Mouse (Mus musculus) 416B (cell line): ENCODE results near the gene Dnlz.

Experiments used
- DNase-seq: peaks from one replicate; pipeline ENCODE4 v3.0.0; 2011; ENCODE audit warnings: low read depth

The Dnlz gene

GRCm38 (mm10) chr2:26320245-26321185 is 31.4 kb downstream of the Dnlz start:
- no peak for DNase-seq

- DNase-seq, result no peak
Measured at GRCm38 (mm10) chr2:26319519-26320244, 32.2 kb downstream of the Dnlz start.

- no peak for DNase-seq
Measured at GRCm38 (mm10) chr2:26319109-26319508, 32.8 kb downstream of the Dnlz start.

DNA sequence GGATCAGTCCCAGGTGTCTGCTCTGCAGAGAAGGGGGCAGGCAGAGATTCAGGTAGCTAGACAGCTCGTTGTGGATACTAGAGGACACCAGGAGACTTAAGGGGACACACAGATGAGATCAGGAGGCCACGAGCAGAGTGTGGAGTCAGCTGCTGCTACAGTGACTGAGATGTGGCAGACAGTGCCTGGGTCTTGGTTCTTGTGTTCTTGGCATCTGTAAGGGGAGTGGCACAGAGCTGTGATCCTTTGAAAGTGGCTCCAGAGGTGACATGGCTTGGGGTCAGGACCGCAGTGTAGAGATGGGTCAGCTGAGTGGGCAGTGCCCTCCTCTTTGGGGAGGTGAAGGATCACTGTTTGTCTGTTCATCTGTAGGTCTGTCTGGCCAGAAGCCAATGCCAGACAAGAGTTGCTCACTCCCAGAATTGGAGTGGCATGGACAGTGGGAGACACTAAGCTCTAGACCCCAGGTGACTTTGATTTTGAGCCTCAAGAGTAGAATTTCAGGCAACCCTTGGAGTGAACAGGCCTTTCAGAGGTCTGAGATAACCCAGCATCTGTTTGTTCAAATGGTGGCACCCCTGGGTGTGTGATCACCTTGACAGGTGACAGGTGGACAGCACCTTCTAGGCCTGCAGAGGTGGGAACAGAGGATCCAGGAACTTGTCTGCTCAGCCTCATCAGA is 33.8 kb downstream of the Dnlz start:
- no peak for DNase-seq

DNA sequence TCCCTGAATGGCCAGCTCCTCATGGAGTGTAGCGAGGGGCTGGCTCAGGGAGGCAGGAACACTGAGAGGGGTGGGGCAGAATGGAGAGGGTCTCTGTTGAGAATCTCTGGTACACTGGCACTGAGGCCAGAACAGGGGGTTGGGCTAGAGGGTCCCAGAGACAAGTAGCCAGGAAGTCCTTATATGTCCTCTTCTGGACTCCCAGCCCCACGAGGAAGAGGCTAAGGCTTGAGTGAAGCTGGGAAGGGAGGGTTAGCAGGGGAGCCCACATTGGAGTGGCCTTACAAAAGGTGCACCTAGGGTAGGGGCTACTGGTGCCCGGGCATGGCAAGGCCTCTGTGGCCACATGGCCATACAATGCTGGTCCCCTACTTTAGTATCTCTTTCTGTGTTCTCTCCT is 34.5 kb downstream of the Dnlz start:
- DNase-seq, result no peak

GRCm38 (mm10) chr2:26316576-26317246 is 35.2 kb downstream of the Dnlz start:
- peak; percentile 81 for DNase-seq

DNA sequence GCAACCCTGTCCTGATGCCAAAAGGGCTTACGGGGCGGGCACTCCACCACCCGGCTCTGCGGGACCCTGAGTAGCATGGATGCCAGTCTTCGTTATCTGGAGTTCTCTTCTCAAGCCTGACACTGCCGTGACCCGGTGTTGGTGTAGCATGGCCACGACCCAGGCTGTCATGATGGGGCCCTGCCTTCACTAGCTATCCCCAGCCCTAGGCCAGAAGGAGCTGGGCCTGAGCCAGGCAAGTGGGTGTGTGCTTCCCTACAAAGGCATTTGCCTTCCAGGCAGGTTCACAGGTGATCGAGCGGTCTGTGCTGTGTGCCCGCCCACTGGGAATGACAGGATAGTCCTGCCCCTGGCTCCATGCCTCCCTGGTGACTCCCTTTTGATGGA is 36.0 kb downstream of the Dnlz start:
- DNase-seq, result no peak

DNA sequence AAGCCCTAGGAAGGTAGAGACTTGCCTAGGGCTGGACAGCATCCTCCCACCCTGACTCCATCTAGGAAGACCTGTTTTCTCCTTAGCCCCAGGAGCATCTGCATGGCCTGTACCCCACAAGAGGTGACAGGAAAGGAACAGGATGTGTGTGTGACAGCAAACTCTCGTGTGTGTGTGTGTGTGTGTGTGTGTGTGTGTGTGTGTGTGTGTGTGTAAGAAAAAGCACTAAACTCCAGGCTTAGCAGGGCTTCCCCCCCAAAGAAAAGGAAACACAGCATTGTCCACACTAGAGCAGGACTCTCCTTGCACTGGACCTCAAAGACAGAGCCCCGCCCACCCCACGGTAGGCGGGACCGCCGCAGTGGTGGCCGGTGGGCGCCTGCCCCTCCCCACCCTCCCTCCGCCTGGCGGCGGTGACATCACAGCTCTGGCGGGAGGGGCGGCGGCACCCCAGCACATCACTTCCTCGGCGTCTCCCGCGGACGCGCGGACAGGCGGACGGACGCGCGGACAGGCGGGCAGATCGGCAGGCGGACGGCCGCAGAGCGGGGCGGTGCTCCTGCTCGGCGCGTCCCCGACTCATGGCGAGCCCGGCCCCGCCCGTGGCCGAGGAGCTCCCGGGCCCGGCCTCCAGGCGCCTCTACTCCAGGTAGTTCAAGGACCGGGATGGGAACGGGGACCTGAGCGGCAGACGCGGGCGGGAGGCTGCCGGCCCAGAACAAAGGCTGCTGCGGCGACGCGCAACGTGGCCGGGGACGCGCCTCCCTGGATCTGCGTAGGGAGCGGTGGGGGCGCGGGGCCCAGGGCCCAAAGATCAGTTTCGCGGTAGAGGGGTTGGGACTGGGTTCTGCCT is 36.6 kb downstream of the Dnlz start, which contains the start of gene Gpsm1:
Gpsm1 (plus strand) TSS at position 444 of the 853 bp plus-strand sequence.
- DNase-seq, result peak; percentile 83

- DNase-seq, result no peak
Measured at GRCm38 (mm10) chr2:26314281-26315071, 37.4 kb downstream of the Dnlz start.

- DNase-seq, result no peak
Measured at GRCm38 (mm10) chr2:26313394-26313793, 38.5 kb downstream of the Dnlz start.

- DNase-seq, result peak; percentile 71
Measured at GRCm38 (mm10) chr2:26312812-26313211, 39.1 kb downstream of the Dnlz start.

GRCm38 (mm10) chr2:26311936-26312335 is 40.0 kb downstream of the Dnlz start:
- peak; percentile 36 for DNase-seq

DNA sequence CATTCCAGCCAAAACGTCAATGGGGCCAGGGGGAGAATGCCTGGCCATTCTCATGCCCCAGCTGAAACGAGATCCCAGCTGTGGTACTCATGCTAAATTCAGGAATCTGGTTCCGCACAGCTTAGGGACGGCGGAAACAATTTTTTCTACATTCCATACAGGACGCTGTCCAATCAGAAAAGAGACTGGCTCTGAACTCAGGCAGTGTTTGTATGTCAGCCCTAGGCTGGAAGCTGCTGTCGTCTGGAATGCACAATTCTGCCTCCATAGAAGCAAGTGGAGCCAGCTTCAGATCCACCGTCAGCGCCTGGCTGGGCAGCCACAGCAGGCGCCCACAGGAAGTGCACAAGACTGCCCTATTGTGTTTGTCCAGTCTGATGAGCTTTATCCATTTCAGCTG is 42.2 kb downstream of the Dnlz start:
- DNase-seq, result no peak

GRCm38 (mm10) chr2:26306702-26307101 is 45.2 kb downstream of the Dnlz start:
- no peak for DNase-seq

GRCm38 (mm10) chr2:26305555-26305954 is 46.4 kb downstream of the Dnlz start:
- no peak for DNase-seq

DNA sequence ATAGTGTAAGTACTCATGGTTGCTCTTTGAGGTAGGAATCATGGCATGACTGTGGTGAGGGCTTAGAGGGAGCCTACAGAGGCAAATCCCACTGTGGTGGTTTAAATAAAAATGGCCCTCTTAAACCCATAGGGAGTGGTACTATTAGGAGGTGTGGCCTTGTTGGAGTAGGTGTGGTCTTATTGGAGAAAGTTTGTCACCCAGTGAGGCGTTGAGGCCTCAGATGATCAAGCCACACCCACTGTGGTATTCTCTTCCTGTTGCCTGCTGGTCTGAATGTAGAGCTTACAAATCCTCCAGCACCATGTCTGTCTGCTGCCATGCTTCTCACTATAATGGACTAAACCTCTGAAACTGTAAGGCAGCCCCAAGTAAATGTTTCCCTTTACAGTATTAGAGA is 47.2 kb downstream of the Dnlz start:
- peak; percentile 45 for DNase-seq

GRCm38 (mm10) chr2:26302005-26302503 is 49.9 kb downstream of the Dnlz start:
- no peak for DNase-seq

GRCm38 (mm10) chr2:26300808-26301174 is 51.1 kb downstream of the Dnlz start:
- DNase-seq, result peak; percentile 72

DNA sequence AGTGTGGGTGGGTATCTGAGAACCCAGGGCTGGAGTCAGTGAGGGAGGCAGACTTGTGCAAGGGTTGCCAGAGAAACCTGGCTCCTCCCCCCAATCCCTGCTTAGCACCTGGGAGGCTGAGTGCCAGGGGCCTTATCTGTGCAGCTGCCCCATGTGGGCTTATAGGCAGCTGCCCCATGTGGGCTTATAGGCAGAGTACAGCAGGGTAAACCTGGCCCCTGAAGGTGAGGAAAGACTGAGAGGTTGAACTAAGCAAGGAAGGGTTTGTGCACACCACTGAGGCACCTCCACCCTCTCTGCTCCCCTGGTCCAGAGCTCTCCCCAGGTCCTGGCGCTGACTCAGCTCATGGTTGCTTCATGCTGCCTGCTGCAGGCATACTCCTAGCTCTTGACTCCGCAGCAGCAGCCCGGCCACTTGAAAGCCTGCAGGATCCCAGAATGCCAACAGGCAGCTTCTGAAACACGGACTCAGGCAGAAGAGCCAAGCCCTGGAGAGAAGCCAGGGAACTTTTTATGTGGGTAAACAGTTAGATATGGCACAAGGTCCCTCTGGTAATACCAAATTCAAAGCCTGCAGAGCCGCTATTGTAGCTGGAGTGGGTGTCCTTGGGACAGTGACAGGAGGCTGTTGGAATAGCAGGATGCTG is 51.6 kb downstream of the Dnlz start:
- DNase-seq, result no peak
